Mouse (Mus musculus): ENCODE measurements at regions not wholly inside any gene's neighbourhood (a gene's known extent, or its start where the extent isn't known, plus 50 kb on each side); places are given as distances from the start of the nearest gene placed in this dataset.
A peak's percentile ranks its signal among the peaks of the same experiment; 100 is the strongest.

- WGBS: 55% methylated on average over 2 of the region's 2 CpGs
- no peaks in the 10 kb centered on the region for H3K36me3 ChIP-seq (ENCODE audit: control insufficient read depth, insufficient read depth, low read length)
Observed at GRCm38 (mm10) chr11:28782486-28782885, 70.5 kb upstream of the Efemp1 start.

GRCm38 (mm10) chr11:28770831-28771230 is 82.2 kb upstream of the Efemp1 start:
- H3K4me3 ChIP-seq (ENCODE audit: control insufficient read depth in 1 of 2, insufficient read depth in 1 of 2, low read depth in 1 of 2, low read length in 2 of 2): no peak overlapping the region
- 86% methylated on average over 1 of the region's 1 CpGs for WGBS
- no peaks in the 10 kb centered on the region for H3K4me1 ChIP-seq (ENCODE audit: control insufficient read depth in 2 of 2, insufficient read depth in 2 of 2, low read length in 2 of 2)
- H3K9me3 ChIP-seq (ENCODE audit: control insufficient read depth, low read length): no peaks in the 10 kb centered on the region
- no peaks in the 10 kb centered on the region for H3K36me3 ChIP-seq (ENCODE audit: control insufficient read depth, insufficient read depth, low read length)
- no peak overlapping the region for H3K9ac ChIP-seq (ENCODE audit: low read length)
- no peaks in the 10 kb centered on the region for H3K27me3 ChIP-seq (ENCODE audit: control insufficient read depth, insufficient read depth, low read length)
- ATAC-seq (ENCODE audit: insufficient number of reproducible peaks, insufficient read depth, low FRiP score, low read depth): no peak
- no peak overlapping the region for H3K27ac ChIP-seq (replicated peaks in 1 of 2; ENCODE audit: control insufficient read depth in 1 of 2, insufficient read depth in 1 of 2, low read depth in 2 of 2, low read length in 2 of 2)
- H3K4me2 ChIP-seq (ENCODE audit: low read length): no peak overlapping the region

More at GRCm38 (mm10) chr11:28782486-28782885, 70.5 kb upstream of the Efemp1 start:
- Histone ChIP-seq H3K27ac (replicated peaks in 1 of 2; ENCODE audit: control insufficient read depth in 1 of 2, insufficient read depth in 1 of 2, low read depth in 2 of 2, low read length in 2 of 2) (no peak overlapping the region), H3K9ac (ENCODE audit: low read length) (no peak overlapping the region), H3K4me3 (ENCODE audit: control insufficient read depth in 1 of 2, insufficient read depth in 1 of 2, low read depth in 1 of 2, low read length in 2 of 2) (no peak overlapping the region), H3K9me3 (ENCODE audit: control insufficient read depth, low read length) (no peaks in the 10 kb centered on the region), H3K4me2 (ENCODE audit: low read length) (no peak overlapping the region), H3K4me1 (ENCODE audit: control insufficient read depth in 2 of 2, insufficient read depth in 2 of 2, low read length in 2 of 2) (no peaks in the 10 kb centered on the region), H3K27me3 (ENCODE audit: control insufficient read depth, insufficient read depth, low read length) (no peaks in the 10 kb centered on the region)
- ATAC-seq (ENCODE audit: insufficient number of reproducible peaks, insufficient read depth, low FRiP score, low read depth): no peak

GRCm38 (mm10) chr11:28760751-28761150 is 92.3 kb upstream of the Efemp1 start:
- Histone ChIP-seq H3K27ac (replicated peaks in 1 of 2; ENCODE audit: control insufficient read depth in 1 of 2, insufficient read depth in 1 of 2, low read depth in 2 of 2, low read length in 2 of 2) (no peak overlapping the region), H3K4me1 (ENCODE audit: control insufficient read depth in 2 of 2, insufficient read depth in 2 of 2, low read length in 2 of 2) (no peaks in the 10 kb centered on the region), H3K4me2 (ENCODE audit: low read length) (no peak overlapping the region), H3K36me3 (ENCODE audit: control insufficient read depth, insufficient read depth, low read length) (no peaks in the 10 kb centered on the region), H3K4me3 (ENCODE audit: control insufficient read depth in 1 of 2, insufficient read depth in 1 of 2, low read depth in 1 of 2, low read length in 2 of 2) (no peak overlapping the region), H3K9ac (ENCODE audit: low read length) (no peak overlapping the region), H3K9me3 (ENCODE audit: control insufficient read depth, low read length) (no peaks in the 10 kb centered on the region), H3K27me3 (ENCODE audit: control insufficient read depth, insufficient read depth, low read length) (no peaks in the 10 kb centered on the region)
- ATAC-seq (ENCODE audit: insufficient number of reproducible peaks, insufficient read depth, low FRiP score, low read depth): no peak

GRCm38 (mm10) chr11:28734941-28735597 is 117.9 kb upstream of the Efemp1 start:
- Histone ChIP-seq H3K9ac (ENCODE audit: low read length) (no peak overlapping the region), H3K36me3 (ENCODE audit: control insufficient read depth, insufficient read depth, low read length) (no peaks in the 10 kb centered on the region), H3K4me2 (ENCODE audit: low read length) (peak overlapping the region; percentile 40), H3K27ac (replicated peaks in 1 of 2; ENCODE audit: control insufficient read depth in 1 of 2, insufficient read depth in 1 of 2, low read depth in 2 of 2, low read length in 2 of 2) (peak overlapping the region in 1 of 2 experiments; percentile 59; a peak in 1 of 4 replicates), H3K4me1 (ENCODE audit: control insufficient read depth in 2 of 2, insufficient read depth in 2 of 2, low read length in 2 of 2) (no peaks in the 10 kb centered on the region; a peak in 1 of 4 replicates), H3K9me3 (ENCODE audit: control insufficient read depth, low read length) (no peaks in the 10 kb centered on the region), H3K27me3 (ENCODE audit: control insufficient read depth, insufficient read depth, low read length) (no peaks in the 10 kb centered on the region), H3K4me3 (ENCODE audit: control insufficient read depth in 1 of 2, insufficient read depth in 1 of 2, low read depth in 1 of 2, low read length in 2 of 2) (no peak overlapping the region)
- 20% methylated on average over 8 of the region's 8 CpGs for WGBS
- ATAC-seq (ENCODE audit: insufficient number of reproducible peaks, insufficient read depth, low FRiP score, low read depth): no peak

GRCm38 (mm10) chr11:28734581-28734931 is 118.4 kb upstream of the Efemp1 start:
- H3K9ac ChIP-seq (ENCODE audit: low read length): no peak overlapping the region
- H3K27ac ChIP-seq (replicated peaks in 1 of 2; ENCODE audit: control insufficient read depth in 1 of 2, insufficient read depth in 1 of 2, low read depth in 2 of 2, low read length in 2 of 2): no peak overlapping the region
- no peak overlapping the region for H3K4me3 ChIP-seq (ENCODE audit: control insufficient read depth in 1 of 2, insufficient read depth in 1 of 2, low read depth in 1 of 2, low read length in 2 of 2)
- ATAC-seq (ENCODE audit: insufficient number of reproducible peaks, insufficient read depth, low FRiP score, low read depth): no peak
- WGBS: 72% methylated on average over 1 of the region's 1 CpGs
- H3K4me1 ChIP-seq (ENCODE audit: control insufficient read depth in 2 of 2, insufficient read depth in 2 of 2, low read length in 2 of 2): no peaks in the 10 kb centered on the region; a peak in 1 of 4 replicates
- H3K36me3 ChIP-seq (ENCODE audit: control insufficient read depth, insufficient read depth, low read length): no peaks in the 10 kb centered on the region
- H3K27me3 ChIP-seq (ENCODE audit: control insufficient read depth, insufficient read depth, low read length): no peaks in the 10 kb centered on the region
- no peak overlapping the region for H3K4me2 ChIP-seq (ENCODE audit: low read length)
- H3K9me3 ChIP-seq (ENCODE audit: control insufficient read depth, low read length): no peaks in the 10 kb centered on the region

- Histone ChIP-seq H3K27me3 (ENCODE audit: control insufficient read depth, insufficient read depth, low read length) (no peaks in the 10 kb centered on the region), H3K4me3 (ENCODE audit: control insufficient read depth in 1 of 2, insufficient read depth in 1 of 2, low read depth in 1 of 2, low read length in 2 of 2) (no peak overlapping the region), H3K4me2 (ENCODE audit: low read length) (no peak overlapping the region), H3K9me3 (ENCODE audit: control insufficient read depth, low read length) (no peaks in the 10 kb centered on the region), H3K9ac (ENCODE audit: low read length) (no peak overlapping the region), H3K36me3 (ENCODE audit: control insufficient read depth, insufficient read depth, low read length) (no peaks in the 10 kb centered on the region), H3K4me1 (ENCODE audit: control insufficient read depth in 2 of 2, insufficient read depth in 2 of 2, low read length in 2 of 2) (no peaks in the 10 kb centered on the region; a peak in 1 of 4 replicates), H3K27ac (replicated peaks in 1 of 2; ENCODE audit: control insufficient read depth in 1 of 2, insufficient read depth in 1 of 2, low read depth in 2 of 2, low read length in 2 of 2) (no peak overlapping the region)
- 59% methylated on average over 3 of the region's 3 CpGs for WGBS
- ATAC-seq (ENCODE audit: insufficient number of reproducible peaks, insufficient read depth, low FRiP score, low read depth): no peak
Observed at GRCm38 (mm10) chr11:28733877-28734580, 119.0 kb upstream of the Efemp1 start.

GRCm38 (mm10) chr11:28730140-28730539 is 122.9 kb upstream of the Efemp1 start:
- Histone ChIP-seq H3K27me3 (ENCODE audit: control insufficient read depth, insufficient read depth, low read length) (no peaks in the 10 kb centered on the region), H3K27ac (replicated peaks in 1 of 2; ENCODE audit: control insufficient read depth in 1 of 2, insufficient read depth in 1 of 2, low read depth in 2 of 2, low read length in 2 of 2) (no peak overlapping the region), H3K36me3 (ENCODE audit: control insufficient read depth, insufficient read depth, low read length) (no peaks in the 10 kb centered on the region), H3K4me2 (ENCODE audit: low read length) (no peak overlapping the region), H3K4me1 (ENCODE audit: control insufficient read depth in 2 of 2, insufficient read depth in 2 of 2, low read length in 2 of 2) (peaks cover 0 to 3% of the 10 kb centered on the region in 2 experiments; a peak in 1 of 4 replicates), H3K9me3 (ENCODE audit: control insufficient read depth, low read length) (no peaks in the 10 kb centered on the region), H3K4me3 (ENCODE audit: control insufficient read depth in 1 of 2, insufficient read depth in 1 of 2, low read depth in 1 of 2, low read length in 2 of 2) (no peak overlapping the region), H3K9ac (ENCODE audit: low read length) (no peak overlapping the region)
- ATAC-seq (ENCODE audit: insufficient number of reproducible peaks, insufficient read depth, low FRiP score, low read depth): no peak
- 56% methylated on average over 2 of the region's 2 CpGs for WGBS

All from heart, embryonic 14.5 days (tissue).